Comparison of ENCODE assay signal across 11 mouse cellular contexts in the genomic region with DNA sequence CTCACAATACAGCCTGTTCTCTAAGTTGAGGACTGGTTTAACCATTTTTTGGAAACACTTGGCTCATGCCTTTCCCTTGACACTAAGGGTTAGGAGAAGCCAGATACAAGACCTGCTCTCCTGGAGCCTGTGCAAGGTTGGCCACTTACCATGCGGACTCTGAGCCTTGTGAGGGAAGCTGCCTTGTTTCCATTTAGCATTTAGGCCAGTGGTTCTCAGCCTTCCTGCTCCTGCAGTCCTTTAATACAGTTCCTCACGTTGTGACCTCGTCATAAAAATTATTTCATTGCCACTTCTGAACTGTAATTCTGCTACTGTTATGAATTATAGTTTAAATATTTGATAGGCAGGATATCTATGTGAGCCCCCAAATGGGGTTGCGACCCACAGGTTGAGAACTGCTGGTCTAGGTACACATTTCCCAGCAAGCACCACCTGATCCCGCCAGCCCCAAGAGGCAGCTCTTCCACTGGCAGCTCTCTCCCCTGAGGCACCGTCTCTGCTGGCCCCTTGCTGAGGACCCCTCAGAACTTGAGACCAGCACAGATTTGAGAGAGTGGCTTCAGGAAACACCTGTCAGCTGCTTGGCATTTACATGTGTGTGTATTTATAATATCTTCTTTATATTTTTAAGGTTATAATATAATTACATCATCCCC. TPM values are rescaled to one million over a fixed set of nuclear protein-coding genes. Genes with fewer than 3 reads are reported as not detected.
DNase-seq lines count a peak whose midpoint lies in the region; ATAC-seq lines count a peak whose summit lies in the region.
"Had no signal": no experiment of that assay in that cellular context is flagged by ENCODE, and none has a peak within 500 bp of the region (broad histone marks: within the 10 kb centered on the region; RNA-seq: fewer than 3 reads in every experiment).

No protein-coding gene starts in this region.

- intact Hi-C loops in heart, postnatal 36 days (cut with DNase I), result no loop called here

- H3K4me3 ChIP-seq in heart, embryonic 16.5 days (ENCODE audit: low read length), result no peak overlapping the region; the same call in 1 of the 2 replicates
- no peak overlapping the region for H3K4me3 ChIP-seq in intestine, embryonic 15.5 days (replicated peaks)
- peak overlapping the region; percentile 77 for H3K4me3 ChIP-seq in liver, embryonic 13.5 days (replicated peaks)

- peaks cover 9% of the 10 kb centered on the region for H3K4me1 ChIP-seq in heart, embryonic 16.5 days (ENCODE audit: control insufficient read depth, insufficient read depth, low read length)
- peaks cover 15% of the 10 kb centered on the region; the same call in 1 of the 2 replicates for H3K4me1 ChIP-seq in intestine, embryonic 15.5 days (replicated peaks)
- H3K4me1 ChIP-seq in liver, embryonic 13.5 days (replicated peaks), result peaks cover 50% of the 10 kb centered on the region

- peak overlapping the region; percentile 90 for H3K4me2 ChIP-seq in heart, embryonic 16.5 days (ENCODE audit: low read depth, low read length)
- peak overlapping the region; percentile 71 for H3K4me2 ChIP-seq in intestine, embryonic 15.5 days (replicated peaks)
- peak overlapping the region; percentile 94 for H3K4me2 ChIP-seq in liver, embryonic 13.5 days

- WGBS in heart, embryonic 16.5 days, result 75% methylated on average over 6 of the region's 6 CpGs
- WGBS in intestine, embryonic 15.5 days, result 78% methylated on average over 6 of the region's 6 CpGs
- 37% methylated on average over 6 of the region's 6 CpGs for WGBS in liver, embryonic 13.5 days (ENCODE audit: insufficient replicate concordance)

- no peak for DNase-seq in heart, postnatal 36 days
- DNase-seq in ES-CJ7 (ENCODE audit: low read depth, low spot score), result peak; percentile 7
- peak; percentile 25 for DNase-seq in liver, embryonic 13.5 days
- no peak for DNase-seq in layer of hippocampus, adult 9-11 months
- DNase-seq in right cerebral cortex, postnatal 36 days (ENCODE audit: low spot score in 2 of 2), result no peak
- DNase-seq: adrenal gland, postnatal 25 days had no signal

- no peak overlapping the region for H3K9ac ChIP-seq in heart, embryonic 16.5 days (ENCODE audit: low read length)
- no peak overlapping the region for H3K9ac ChIP-seq in intestine, embryonic 15.5 days
- H3K9ac ChIP-seq in liver, embryonic 13.5 days, result peak overlapping the region; percentile 91
- H3K9ac ChIP-seq: limb, embryonic 15.5 days had no signal

- no peaks in the 10 kb centered on the region for H3K27me3 ChIP-seq in heart, embryonic 16.5 days (ENCODE audit: control insufficient read depth, insufficient read depth, low read length)
- no peaks in the 10 kb centered on the region for H3K27me3 ChIP-seq in intestine, embryonic 15.5 days (replicated peaks)
- 0 out of 2 replicates have a peak, but pooled peaks cover 2% of the 10 kb centered on the region for H3K27me3 ChIP-seq in liver, embryonic 13.5 days
- H3K27me3 ChIP-seq: limb, embryonic 15.5 days had no signal

- no peak overlapping the region for H3K27ac ChIP-seq in heart, embryonic 16.5 days (ENCODE audit: low read length)
- H3K27ac ChIP-seq in intestine, embryonic 15.5 days, result no peak overlapping the region
- H3K27ac ChIP-seq in liver, embryonic 13.5 days, result peak overlapping the region; percentile 95
- H3K27ac ChIP-seq: hindbrain, embryonic 13.5 days; limb, embryonic 15.5 days had no signal

- ATAC-seq in heart, embryonic 16.5 days (replicated peaks; ENCODE audit: extremely low read depth, insufficient read depth, low FRiP score), result no peak
- ATAC-seq in intestine, embryonic 15.5 days, result no peak
- ATAC-seq in liver, embryonic 13.5 days (ENCODE audit: low read depth), result no peak
- no peak for ATAC-seq in cerebellum, adult (ENCODE audit: insufficient number of reproducible peaks, low FRiP score, low TSS enrichment)

- H3K36me3 ChIP-seq in heart, embryonic 16.5 days (ENCODE audit: control insufficient read depth, insufficient read depth), result no peaks in the 10 kb centered on the region
- H3K36me3 ChIP-seq in intestine, embryonic 15.5 days, result no peaks in the 10 kb centered on the region
- H3K36me3 ChIP-seq in liver, embryonic 13.5 days, result peaks cover 23% of the 10 kb centered on the region
- H3K36me3 ChIP-seq: hindbrain, embryonic 13.5 days; limb, embryonic 15.5 days had no signal

- H3K9me3 ChIP-seq in heart, embryonic 16.5 days (replicated peaks; ENCODE audit: control insufficient read depth, low read length), result no peaks in the 10 kb centered on the region
- H3K9me3 ChIP-seq in intestine, embryonic 15.5 days, result no peaks in the 10 kb centered on the region
- H3K9me3 ChIP-seq in liver, embryonic 13.5 days (replicated peaks), result no peaks in the 10 kb centered on the region
- H3K9me3 ChIP-seq: hindbrain, embryonic 13.5 days; limb, embryonic 15.5 days had no signal

RNA-seq across cellular contexts. Expression of a gene that starts 10.8 kb away (rescaled TPM):
- polyA plus RNA-seq in heart, embryonic 16.5 days (2015; fragmentation: Nextera tagmentation; extraction: Ambion mirVana), result 13.7 and 15.1 TPM in 2 replicates
- 10 to 100 TPM; 13.5 to 15.0 TPM for total RNA-seq in heart, postnatal 36 days (2021)
- 15.1 and 17.4 TPM in 2 replicates for polyA plus RNA-seq in intestine, embryonic 15.5 days (2015; fragmentation: Nextera tagmentation; extraction: Ambion mirVana)
- 31.1 and 31.6 TPM in 2 replicates for polyA plus RNA-seq in liver, embryonic 13.5 days (2015; fragmentation: Nextera tagmentation; extraction: Ambion mirVana)

Comparison
In these comparisons a context has a peak if more than half of its experiments do, and no peak if none do; other contexts are left out.
1. DNase-seq: peak in ES-CJ7 (single experiment) and liver, embryonic 13.5 days (single experiment); none in heart, postnatal 36 days (0 of 2), layer of hippocampus, adult 9-11 months (single experiment) and right cerebral cortex, postnatal 36 days (0 of 2).
2. Peak in every context shown above with its lines, with median percentiles within 50 percentile points of each other: H3K4me2 ChIP-seq.